Mouse (Mus musculus) telencephalon, adult 2 months (tissue): Measurements from ENCODE around the gene Mab21l1.

Source experiments
- DNase-seq: peaks from one replicate; pipeline ENCODE4 v3.0.0-alpha.2; 2011; ENCODE audit warnings: low read depth, low spot score

Mab21l1 gene

DNA sequence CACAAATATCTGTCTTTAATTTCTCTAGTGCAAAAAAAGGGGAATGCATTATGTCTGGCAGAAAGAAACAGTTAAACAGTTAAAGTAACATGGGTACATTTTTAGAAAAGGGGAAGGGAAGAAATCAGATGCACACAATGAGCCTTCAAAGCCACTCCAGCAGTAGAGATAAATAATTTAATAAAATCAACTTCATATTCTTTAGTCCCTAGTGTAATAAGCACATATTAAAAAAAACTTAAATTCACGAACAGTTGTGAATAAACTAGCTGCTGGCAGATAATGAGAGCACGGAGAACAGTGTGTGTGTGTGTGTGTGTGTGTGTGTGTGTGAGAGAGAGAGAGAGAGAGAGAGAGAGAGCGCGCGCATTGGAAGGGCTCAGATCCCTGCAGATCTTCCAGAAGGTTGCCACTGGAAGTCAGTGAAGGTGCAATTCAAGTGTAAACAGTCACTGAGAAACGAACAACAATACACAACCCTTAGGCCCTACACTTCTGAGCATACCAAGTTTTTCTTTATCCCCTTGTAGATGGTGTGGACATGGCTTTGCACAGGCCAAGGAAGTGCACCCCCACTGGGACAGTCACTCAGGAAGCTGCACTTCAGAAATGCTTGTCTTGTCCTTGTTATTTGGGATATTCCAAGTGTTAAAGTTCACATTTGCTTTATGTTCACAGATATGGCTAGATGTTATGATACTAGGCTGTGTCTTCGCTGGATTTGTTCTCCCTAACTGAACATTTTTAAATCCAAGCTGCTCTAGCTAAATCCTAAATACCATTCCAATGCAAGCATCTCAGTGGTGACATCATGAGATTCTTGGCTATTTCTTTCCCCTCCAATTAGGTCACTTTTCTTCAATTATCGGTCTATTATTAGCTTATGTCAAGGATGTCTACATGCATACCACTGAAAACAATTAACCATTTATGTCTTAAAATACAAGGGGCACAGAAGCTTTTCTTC is 3.3 kb upstream of the Mab21l1 start:
- no peak for DNase-seq

DNA sequence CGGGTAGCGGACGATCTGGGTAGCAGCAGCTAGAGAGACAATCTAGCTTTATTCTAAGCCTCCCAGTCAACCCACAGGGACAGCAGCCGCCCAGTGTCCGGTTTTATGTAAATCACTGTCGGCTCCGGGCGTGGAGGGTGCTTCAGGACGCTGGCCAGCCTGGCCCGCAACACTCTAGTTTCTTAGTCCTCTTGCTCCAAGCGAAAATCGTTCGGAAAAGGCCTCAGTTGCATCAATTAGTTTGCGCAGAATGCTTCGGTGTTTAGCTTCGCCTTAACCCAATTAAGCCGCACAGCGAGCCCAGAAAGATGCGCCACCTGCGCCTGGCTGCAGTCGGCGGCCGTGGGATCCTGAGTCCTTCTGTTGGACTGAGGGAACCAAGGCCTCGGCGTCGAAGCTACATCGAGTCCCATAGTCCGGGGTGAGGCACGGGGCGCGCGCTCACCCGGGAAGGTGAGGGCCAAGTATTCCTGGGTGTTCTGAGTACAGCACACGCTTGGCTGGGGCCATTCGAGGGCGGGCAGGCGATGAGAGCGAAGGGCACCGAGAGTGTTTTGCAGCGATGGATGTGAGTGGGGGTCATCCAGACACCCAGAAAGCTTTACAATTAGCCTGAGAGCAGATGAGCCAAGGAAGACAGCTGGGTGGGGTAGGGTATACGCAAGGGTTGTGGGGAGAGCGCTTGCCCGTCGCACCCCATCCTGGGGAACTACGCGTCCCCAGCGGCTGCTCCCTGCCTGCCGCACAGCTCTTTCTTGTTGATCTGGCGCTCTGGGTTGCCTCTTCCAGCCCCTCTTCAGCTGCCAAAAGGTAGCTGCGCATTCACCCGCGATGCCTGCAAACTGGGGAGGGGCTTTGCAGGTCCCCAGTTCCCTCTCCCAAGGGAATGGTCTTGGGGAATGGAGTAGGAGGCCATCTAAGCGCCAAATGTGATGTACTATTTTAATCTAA is 1.9 kb upstream of the Mab21l1 start:
- DNase-seq: no peak

- DNase-seq: no peak
Observed at GRCm38 (mm10) chr3:55781429-55782055, 768 bp upstream of the Mab21l1 start.

DNA sequence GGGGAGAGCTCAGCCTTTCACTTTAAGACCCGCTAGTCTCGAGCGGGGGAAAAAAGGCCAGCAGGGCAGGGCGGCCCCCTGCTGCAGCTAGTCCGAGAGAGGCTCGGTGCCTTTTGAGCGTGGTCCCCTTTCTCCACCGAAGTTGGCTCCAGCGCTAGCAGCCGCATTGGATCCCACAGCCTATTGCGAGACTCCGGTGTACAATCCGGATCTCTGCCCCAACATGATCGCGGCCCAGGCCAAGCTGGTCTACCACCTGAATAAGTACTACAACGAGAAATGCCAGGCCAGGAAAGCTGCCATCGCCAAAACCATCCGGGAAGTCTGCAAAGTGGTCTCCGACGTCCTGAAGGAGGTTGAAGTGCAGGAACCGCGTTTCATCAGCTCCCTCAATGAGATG is 461 bp downstream of the Mab21l1 start:
- DNase-seq: no peak

- DNase-seq: no peak
Observed at GRCm38 (mm10) chr3:55783171-55784081, 1.1 kb downstream of the Mab21l1 start.

GRCm38 (mm10) chr3:55784101-55784500 is 1.8 kb downstream of the Mab21l1 start:
- no peak for DNase-seq

GRCm38 (mm10) chr3:55785266-55785980 is 3.1 kb downstream of the Mab21l1 start:
- DNase-seq: no peak

DNA sequence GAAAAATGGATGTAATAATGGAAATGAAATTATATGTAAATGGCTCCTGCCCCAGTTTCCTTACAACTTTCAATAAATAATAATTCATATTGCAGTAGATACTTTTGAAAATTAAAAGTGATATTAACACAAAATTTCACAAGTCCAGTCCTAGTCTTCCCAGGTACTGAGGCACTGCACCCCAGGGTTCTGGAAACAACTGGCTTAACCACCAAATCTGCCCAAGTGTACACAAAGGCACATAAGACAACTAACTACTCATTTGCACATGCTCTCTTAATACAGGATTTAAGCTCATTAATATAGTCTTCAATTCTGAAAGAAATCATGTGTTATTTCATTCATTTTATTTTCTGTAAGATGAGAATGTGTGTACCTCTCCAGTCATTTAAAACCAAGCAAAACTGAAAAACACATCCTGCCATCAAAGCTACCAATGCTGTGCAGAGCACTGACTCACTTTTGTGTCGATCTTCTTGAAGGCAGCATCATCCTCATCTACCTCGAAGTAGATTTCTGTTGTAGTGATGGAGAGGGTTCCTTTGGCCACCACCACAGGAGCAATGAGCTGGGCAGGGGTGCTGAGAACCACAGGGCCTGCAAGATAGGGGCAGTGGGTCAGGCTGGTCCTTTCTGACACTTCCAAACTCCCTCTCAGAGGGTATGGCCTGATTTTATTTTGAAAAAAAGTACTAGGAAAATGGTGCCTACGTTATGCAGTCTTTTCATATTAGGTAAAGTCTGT is 3.8 kb downstream of the Mab21l1 start:
- DNase-seq: no peak

- DNase-seq: peak; percentile 53
Observed at GRCm38 (mm10) chr3:55786835-55787486, 4.7 kb downstream of the Mab21l1 start.

DNA sequence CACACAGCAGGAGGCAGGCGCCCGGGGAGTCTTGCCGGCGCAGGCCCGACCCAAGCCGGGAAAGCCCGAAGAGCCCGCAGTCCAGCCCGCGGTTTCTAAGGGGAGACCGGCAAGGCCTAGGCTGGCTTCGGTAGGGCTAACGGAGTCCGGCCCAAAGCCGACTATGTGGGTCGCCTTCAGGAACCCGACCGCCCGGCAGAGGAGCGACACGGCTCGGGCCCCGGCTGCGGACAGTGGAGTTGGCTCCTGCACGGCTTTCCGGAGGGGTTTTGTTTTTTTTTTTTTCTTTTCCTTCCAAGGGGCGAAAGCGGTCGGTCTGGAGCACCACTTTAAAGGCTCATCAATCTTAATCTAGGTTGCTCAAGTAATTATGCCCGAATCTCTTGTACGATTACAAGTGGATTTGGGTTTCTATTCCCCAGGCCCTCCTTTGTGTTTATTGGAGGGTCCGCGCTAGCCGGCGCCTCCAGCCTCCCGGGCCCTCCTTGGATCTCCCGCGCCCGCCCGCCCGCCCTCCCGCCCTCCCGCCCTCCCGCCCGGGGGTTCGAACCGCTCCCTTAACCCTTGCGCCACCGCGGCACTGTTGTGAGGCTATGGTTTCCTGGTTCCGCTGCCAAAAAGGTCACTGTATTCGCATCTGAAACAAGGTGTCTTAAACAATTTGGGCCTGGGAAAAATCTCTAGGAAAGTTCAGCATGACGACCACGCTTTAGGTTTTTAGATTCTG is 5.3 kb downstream of the Mab21l1 start:
- no peak for DNase-seq

DNA sequence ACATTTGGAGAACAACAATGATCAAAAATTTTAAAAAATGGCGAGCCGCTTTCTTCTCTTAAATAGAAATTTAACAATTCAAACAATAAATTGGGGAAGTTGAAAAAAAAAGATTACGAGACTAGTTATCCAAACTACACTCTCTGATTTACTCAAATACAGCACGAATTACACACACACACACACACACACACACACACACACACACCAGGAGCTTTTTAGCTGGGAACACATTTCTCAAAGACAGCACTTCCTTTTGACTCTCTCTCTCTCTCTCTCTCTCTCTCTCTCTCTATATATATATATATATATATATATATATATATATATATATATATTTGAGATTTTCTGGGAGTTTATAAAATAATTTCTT is 5.9 kb downstream of the Mab21l1 start:
- no peak for DNase-seq

- DNase-seq: no peak
Observed at GRCm38 (mm10) chr3:55788621-55789201, 6.4 kb downstream of the Mab21l1 start.

DNA sequence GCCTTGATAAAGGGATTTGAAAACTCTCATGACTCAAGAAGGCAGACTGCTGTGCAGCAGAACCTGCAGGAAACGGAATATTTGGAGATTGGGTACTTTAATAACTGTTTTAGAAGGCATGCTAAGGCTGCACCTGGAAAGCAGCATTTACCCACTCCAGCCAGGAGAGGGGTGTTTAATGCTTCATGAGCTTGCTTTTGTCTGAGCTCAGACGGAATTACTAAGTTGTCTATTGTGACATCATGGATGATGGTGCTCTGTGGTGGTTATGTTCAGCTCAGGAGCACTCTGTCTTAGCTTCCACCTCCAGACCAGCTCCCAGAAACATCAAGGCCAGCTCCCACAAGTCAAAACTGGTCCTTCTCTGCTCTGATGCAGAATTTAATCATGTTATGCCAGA is 7.5 kb downstream of the Mab21l1 start:
- no peak for DNase-seq

DNA sequence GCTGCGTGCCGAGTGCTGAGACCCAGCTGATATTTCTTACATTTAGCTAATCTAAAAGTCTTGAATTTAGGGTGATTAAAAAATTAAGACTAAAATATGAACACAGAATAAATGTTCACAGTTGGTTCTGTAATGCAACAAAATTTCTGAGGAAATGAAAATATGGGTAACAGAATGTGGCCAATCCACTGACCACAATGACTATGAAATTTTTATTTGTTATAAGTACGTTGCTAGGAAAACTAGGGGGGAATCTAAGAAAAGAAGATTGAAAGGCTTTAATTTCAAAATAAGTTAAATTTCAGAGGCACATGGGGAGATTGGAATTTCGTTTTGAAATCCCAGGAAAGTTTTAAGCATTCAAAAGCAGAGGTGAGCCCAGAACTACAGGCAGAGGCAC is 8.3 kb downstream of the Mab21l1 start:
- DNase-seq: no peak

DNA sequence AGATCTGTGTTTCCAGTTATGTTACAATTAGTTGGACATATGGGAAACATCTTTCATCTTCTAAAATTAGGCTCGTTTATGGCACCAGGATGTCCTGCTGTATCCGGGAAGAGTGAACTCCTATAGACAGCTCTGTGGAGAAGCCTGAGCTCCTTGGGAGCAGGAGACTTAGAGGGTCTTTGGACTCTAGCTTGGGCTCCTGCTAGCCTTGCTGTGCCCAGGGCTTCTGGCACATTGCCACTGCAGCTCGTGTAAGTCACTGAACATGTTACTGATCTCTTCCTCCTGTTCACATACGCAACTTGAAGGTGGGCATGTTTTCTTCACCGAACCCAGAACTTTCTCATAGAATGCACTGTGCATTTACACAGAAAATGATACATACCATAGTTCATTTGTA is 9.9 kb downstream of the Mab21l1 start:
- no peak for DNase-seq

GRCm38 (mm10) chr3:55793842-55794575 is 11.7 kb downstream of the Mab21l1 start:
- no peak for DNase-seq

GRCm38 (mm10) chr3:55794768-55795167 is 12.5 kb downstream of the Mab21l1 start:
- DNase-seq: no peak
